Mouse (Mus musculus): Measurements from ENCODE around the gene Gm27021. TPM values are rescaled to one million over a fixed set of nuclear protein-coding genes. Genes with fewer than 3 reads are reported as not detected.
A peak's percentile ranks its signal among the peaks of the same experiment; 100 is the strongest.

Gm27021 gene
- total and polyA plus RNA-seq, 3 experiments: not detected

DNA sequence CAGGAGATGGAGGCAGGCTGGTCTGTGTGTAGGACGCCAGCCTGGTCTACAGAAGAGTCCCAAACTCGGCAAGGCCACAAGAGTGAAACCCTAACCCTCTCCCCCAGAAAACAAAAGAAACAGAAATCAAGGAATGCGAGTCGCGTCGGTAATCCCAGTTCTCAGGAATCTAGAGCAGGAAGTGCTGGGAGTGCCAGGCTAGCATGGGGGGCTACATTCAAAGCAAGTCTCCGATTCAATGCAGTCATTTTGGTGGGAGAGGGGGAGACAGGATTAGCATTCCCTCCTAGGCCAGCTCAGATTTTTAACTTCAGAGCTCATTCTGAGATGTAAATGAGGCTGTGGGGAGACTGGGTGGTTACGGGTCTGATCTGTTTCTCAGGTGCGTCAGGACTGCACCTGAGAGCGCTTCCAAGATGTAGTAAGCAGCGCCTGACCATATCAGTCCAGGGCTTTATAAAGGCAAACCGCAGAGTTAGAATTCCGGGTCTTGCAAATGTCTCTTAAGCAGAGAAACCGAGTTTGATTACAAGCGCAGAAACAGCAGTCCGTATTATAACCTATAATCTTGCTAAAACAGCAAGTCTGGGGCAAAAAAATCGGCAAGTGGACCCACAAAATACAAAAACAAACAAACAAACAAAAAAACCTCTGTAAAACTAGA is 940 bp downstream of the Gm27021 start:
- peaks cover 10% of the 10 kb centered on the region for H3K4me1 ChIP-seq (ENCODE audit: control insufficient read depth, insufficient read depth, low read length)
- H3K36me3 ChIP-seq (ENCODE audit: control insufficient read depth, insufficient read depth, low read length): peaks cover 3% of the 10 kb centered on the region; the same call in 1 of the 2 replicates
- 0 out of 2 replicates have a peak overlapping the region, but pooled peaks have one; percentile 2 for H3K9ac ChIP-seq (ENCODE audit: low read depth, low read length)
- no peak for TF ChIP-seq POLR2A (IDR thresholded peaks at IDR 0.05; ENCODE audit: insufficient read depth, low read depth, low read length)
- TF ChIP-seq CTCF (IDR thresholded peaks at IDR 0.05): no peak
- no peak for TF ChIP-seq EP300 (IDR thresholded peaks at IDR 0.05; ENCODE audit: insufficient read depth, low read depth, low read length)
- peak overlapping the region; percentile 90; the same call in 1 of the 2 replicates for H3K27ac ChIP-seq
- peaks cover 2% of the 10 kb centered on the region for H3K79me2 ChIP-seq (replicated peaks; ENCODE audit: control insufficient read depth, insufficient read depth, low read length)
- intact Hi-C loops (cut with DNase I): no loop called here
- WGBS: 10% methylated on average over 17 of the region's 17 CpGs
- DNase-seq: no peak
- no peaks in the 10 kb centered on the region for H3K27me3 ChIP-seq (ENCODE audit: control insufficient read depth, insufficient read depth, low read length)
- H3K4me3 ChIP-seq: peak overlapping the region; percentile 83

DNA sequence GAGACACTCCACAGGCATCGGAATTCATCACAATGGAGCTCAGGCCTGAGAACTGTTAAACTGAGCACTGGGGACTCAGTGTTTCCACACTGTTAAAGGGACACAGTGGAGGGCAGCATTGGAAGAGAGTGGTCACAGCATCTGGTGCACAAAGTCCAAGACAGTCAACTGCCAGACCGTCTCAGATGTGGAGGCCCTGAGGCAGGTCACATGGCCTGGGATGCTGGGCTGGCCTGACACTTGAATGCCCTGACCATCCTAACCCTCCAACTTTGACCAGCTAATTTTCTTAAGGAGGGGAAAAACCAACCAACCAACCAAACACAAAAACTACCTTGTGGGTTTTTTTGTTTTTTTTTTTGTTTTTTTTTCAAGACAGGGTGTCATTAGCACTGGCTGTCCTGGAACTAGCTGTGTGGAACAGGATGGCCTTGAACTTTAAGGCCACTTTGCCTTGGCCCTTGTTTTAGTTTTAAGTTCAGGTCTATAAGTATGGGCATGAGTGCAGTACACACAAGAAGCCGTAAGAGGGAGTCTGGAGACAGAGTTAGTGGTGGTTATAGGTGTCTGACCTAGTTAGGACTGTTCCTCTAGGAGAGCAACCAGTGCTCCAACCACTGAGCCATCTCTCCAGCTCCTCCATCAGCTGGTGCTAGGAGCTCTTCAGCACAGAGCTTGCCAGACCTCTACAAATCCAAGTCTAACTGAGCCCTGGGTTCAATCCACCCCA is 2.0 kb downstream of the Gm27021 start:
- Histone ChIP-seq H3K27me3 (ENCODE audit: control insufficient read depth, insufficient read depth, low read length) (no peaks in the 10 kb centered on the region), H3K79me2 (replicated peaks; ENCODE audit: control insufficient read depth, insufficient read depth, low read length) (peaks cover 2% of the 10 kb centered on the region), H3K4me1 (ENCODE audit: control insufficient read depth, insufficient read depth, low read length) (peaks cover 9% of the 10 kb centered on the region), H3K9ac (ENCODE audit: low read depth, low read length) (no peak overlapping the region), H3K4me3 (no peak overlapping the region), H3K36me3 (ENCODE audit: control insufficient read depth, insufficient read depth, low read length) (no peaks in the 10 kb centered on the region), H3K27ac (no peak overlapping the region)
- WGBS: 75% methylated on average over 3 of the region's 3 CpGs
- intact Hi-C loops (cut with DNase I): no loop called here
- DNase-seq: no peak
- TF ChIP-seq POLR2A (IDR thresholded peaks at IDR 0.05; ENCODE audit: insufficient read depth, low read depth, low read length) (no peak), EP300 (IDR thresholded peaks at IDR 0.05; ENCODE audit: insufficient read depth, low read depth, low read length) (no peak), CTCF (IDR thresholded peaks at IDR 0.05) (peak; percentile 34)

DNA sequence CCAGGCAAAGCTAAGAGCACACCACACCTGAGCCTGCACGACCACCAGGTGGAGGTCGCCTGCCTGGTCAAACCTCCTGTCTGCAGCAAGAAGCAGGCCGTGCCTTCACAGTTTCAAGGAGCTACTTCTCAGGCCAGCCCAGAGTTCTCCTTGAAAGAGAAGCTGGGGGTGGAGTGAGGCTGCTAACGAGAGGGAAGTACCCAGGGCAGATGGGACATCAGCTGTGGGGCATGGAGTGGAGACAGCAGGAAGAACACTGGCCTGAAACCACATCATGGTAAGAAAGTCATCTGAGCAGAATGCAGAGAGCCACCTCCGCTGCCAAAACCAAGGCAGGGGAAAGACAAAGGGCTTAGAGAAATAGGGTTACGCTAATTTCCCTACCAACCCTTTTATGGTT is 3.3 kb downstream of the Gm27021 start:
- DNase-seq: no peak
- Histone ChIP-seq H3K36me3 (ENCODE audit: control insufficient read depth, insufficient read depth, low read length) (no peaks in the 10 kb centered on the region), H3K4me3 (no peak overlapping the region), H3K27me3 (ENCODE audit: control insufficient read depth, insufficient read depth, low read length) (no peaks in the 10 kb centered on the region), H3K9ac (ENCODE audit: low read depth, low read length) (no peak overlapping the region), H3K4me1 (ENCODE audit: control insufficient read depth, insufficient read depth, low read length) (peaks cover 8% of the 10 kb centered on the region), H3K27ac (no peak overlapping the region), H3K79me2 (replicated peaks; ENCODE audit: control insufficient read depth, insufficient read depth, low read length) (peaks cover 5% of the 10 kb centered on the region)
- intact Hi-C loops (cut with DNase I): no loop called here
- WGBS: 75% methylated on average over 6 of the region's 6 CpGs
- TF ChIP-seq EP300 (IDR thresholded peaks at IDR 0.05; ENCODE audit: insufficient read depth, low read depth, low read length): no peak
- no peak for TF ChIP-seq POLR2A (IDR thresholded peaks at IDR 0.05; ENCODE audit: insufficient read depth, low read depth, low read length)
- TF ChIP-seq CTCF (IDR thresholded peaks at IDR 0.05): no peak

DNA sequence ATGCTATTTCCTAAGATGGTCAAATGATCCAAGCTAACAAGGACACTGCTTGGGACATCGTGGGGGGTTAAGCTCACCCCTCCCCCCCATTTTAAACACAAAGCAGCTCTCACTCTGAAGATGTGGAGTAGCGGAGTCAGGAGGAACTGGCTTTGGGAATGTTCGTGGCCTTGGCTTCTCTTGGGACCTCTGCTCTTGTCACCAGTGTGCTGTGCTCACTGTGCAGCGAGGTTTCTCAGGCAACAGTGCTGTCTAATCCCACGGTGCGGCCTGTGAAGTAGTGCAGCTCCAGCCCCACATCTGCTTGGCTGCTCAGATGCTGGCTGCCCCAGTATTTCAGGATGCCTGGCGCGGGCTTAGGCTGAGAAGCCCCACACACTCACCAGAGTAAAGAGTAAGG is 10.5 kb downstream of the Gm27021 start:
- intact Hi-C loops (cut with DNase I): no loop called here
- TF ChIP-seq POLR2A (IDR thresholded peaks at IDR 0.05; ENCODE audit: insufficient read depth, low read depth, low read length) (no peak), EP300 (IDR thresholded peaks at IDR 0.05; ENCODE audit: insufficient read depth, low read depth, low read length) (no peak), CTCF (IDR thresholded peaks at IDR 0.05) (no peak)
- no peak overlapping the region for H3K4me3 ChIP-seq
- no peak overlapping the region for H3K9ac ChIP-seq (ENCODE audit: low read depth, low read length)
- H3K4me1 ChIP-seq (ENCODE audit: control insufficient read depth, insufficient read depth, low read length): no peaks in the 10 kb centered on the region
- WGBS: 86% methylated on average over 8 of the region's 8 CpGs
- peaks cover 3% of the 10 kb centered on the region; the same call in 1 of the 2 replicates for H3K79me2 ChIP-seq (replicated peaks; ENCODE audit: control insufficient read depth, insufficient read depth, low read length)
- no peaks in the 10 kb centered on the region for H3K36me3 ChIP-seq (ENCODE audit: control insufficient read depth, insufficient read depth, low read length)
- no peak overlapping the region for H3K27ac ChIP-seq
- H3K27me3 ChIP-seq (ENCODE audit: control insufficient read depth, insufficient read depth, low read length): no peaks in the 10 kb centered on the region
- no peak for DNase-seq

DNA sequence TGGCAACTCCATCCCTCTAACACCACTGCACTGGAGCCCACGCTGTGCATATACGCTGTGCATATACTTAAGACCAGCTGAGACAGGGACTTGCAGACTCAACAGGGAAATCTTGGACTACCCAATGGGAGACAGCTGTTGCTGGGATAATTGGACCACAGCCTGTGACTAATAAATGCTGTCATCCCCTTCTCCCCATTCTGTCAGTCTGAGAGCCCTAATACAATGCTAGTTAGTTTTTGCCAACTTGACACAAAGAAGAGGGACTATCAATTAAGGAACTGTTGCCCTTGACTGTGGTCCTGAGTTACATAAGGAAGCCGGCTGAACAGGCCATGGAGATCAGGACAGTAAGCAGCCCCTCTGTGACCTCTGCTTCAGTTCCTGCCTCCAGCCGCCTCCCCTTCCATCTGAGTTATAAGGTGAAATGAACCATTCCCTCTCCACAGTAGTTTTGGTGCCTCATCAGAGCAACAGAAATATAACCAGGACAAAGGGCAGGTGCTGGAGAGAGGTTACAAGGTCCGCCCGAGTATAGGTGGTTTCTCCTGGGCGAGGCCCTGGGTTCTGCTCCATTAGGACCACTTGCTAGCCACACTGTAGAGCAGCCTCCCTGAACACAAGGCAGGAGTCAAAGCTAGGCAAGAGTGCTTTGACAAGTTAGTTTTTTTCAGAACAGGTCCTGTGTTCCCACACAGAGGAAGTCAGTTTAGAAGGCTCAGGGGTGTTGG is 11.4 kb downstream of the Gm27021 start:
- 93% methylated on average over 7 of the region's 7 CpGs for WGBS
- no peak for DNase-seq
- Histone ChIP-seq H3K4me3 (no peak overlapping the region), H3K27ac (no peak overlapping the region), H3K79me2 (replicated peaks; ENCODE audit: control insufficient read depth, insufficient read depth, low read length) (peaks cover 3% of the 10 kb centered on the region; the same call in 1 of the 2 replicates), H3K9ac (ENCODE audit: low read depth, low read length) (no peak overlapping the region), H3K4me1 (ENCODE audit: control insufficient read depth, insufficient read depth, low read length) (no peaks in the 10 kb centered on the region), H3K36me3 (ENCODE audit: control insufficient read depth, insufficient read depth, low read length) (no peaks in the 10 kb centered on the region), H3K27me3 (ENCODE audit: control insufficient read depth, insufficient read depth, low read length) (no peaks in the 10 kb centered on the region)
- TF ChIP-seq POLR2A (IDR thresholded peaks at IDR 0.05; ENCODE audit: insufficient read depth, low read depth, low read length) (no peak), EP300 (IDR thresholded peaks at IDR 0.05; ENCODE audit: insufficient read depth, low read depth, low read length) (no peak), CTCF (IDR thresholded peaks at IDR 0.05) (no peak)
- intact Hi-C loops (cut with DNase I): no loop called here

Data from heart, adult 2 months (tissue).